Comparison of ENCODE assay signal across 33 mouse cellular contexts in the genomic region with DNA sequence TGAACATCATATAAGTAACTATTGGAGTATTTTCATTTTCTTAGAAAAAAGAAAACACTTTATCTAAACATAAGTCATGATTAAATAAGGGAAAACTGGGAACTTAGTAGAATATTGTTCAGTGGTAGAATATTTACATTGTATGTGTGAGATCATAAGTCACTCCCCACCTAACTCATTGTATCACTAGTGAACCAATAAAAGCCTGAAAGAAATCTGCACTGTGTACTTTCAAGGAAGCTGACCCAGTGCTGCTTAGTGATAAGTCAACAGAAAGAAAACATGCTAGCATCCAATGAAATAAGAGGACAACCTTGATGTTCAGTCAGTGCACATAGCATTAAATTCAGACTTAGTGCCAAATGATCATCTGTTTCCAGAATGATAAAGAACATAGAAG.
"Had no signal": no experiment of that assay in that cellular context is flagged by ENCODE, and none has a peak within 500 bp of the region (broad histone marks: within the 10 kb centered on the region; RNA-seq: fewer than 3 reads in every experiment).

No protein-coding gene starts in this region.

- H3K9ac ChIP-seq: heart, embryonic 12.5 days; heart, embryonic 13.5 days; heart, embryonic 15.5 days; hindbrain, embryonic 12.5 days; hindbrain, embryonic 13.5 days; hindbrain, embryonic 14.5 days; hindbrain, embryonic 15.5 days; kidney, embryonic 15.5 days had no signal

- H3K4me3 ChIP-seq: heart, embryonic 10.5 days; heart, embryonic 12.5 days; heart, embryonic 13.5 days; heart, embryonic 15.5 days; hindbrain, embryonic 10.5 days; hindbrain, embryonic 12.5 days; hindbrain, embryonic 13.5 days; hindbrain, embryonic 15.5 days; kidney, embryonic 15.5 days; layer of hippocampus, adult 2 months; left cerebral cortex, adult 2 months had no signal

- DNase-seq: heart, postnatal 10 days; heart, postnatal 14 days; heart, postnatal 36 days; heart, postnatal 4 days; kidney, adult 11 months; kidney, adult 18-20 months; kidney, adult 2 months; kidney, adult 8-10 months; kidney, adult 9 months; kidney, postnatal 10 days; kidney, postnatal 14 days; kidney, postnatal 25 days; kidney, postnatal 36 days; kidney, postnatal 4 days; layer of hippocampus, adult 9-11 months; layer of hippocampus, postnatal 36 days had no signal

- H3K9me3 ChIP-seq: heart, embryonic 10.5 days; heart, embryonic 12.5 days; heart, embryonic 13.5 days; heart, embryonic 15.5 days; hindbrain, embryonic 10.5 days; hindbrain, embryonic 12.5 days; hindbrain, embryonic 13.5 days; hindbrain, embryonic 15.5 days; kidney, embryonic 15.5 days had no signal

- H3K27me3 ChIP-seq: heart, embryonic 12.5 days; heart, embryonic 13.5 days; heart, embryonic 15.5 days; hindbrain, embryonic 12.5 days; hindbrain, embryonic 13.5 days; hindbrain, embryonic 15.5 days; kidney, embryonic 15.5 days had no signal

- H3K27ac ChIP-seq: heart, embryonic 10.5 days; heart, embryonic 13.5 days; heart, embryonic 15.5 days; hindbrain, embryonic 10.5 days; hindbrain, embryonic 12.5 days; hindbrain, embryonic 13.5 days; hindbrain, embryonic 14.5 days; hindbrain, embryonic 15.5 days; hindbrain, postnatal 0 days; kidney, embryonic 15.5 days; kidney, postnatal 0 days; layer of hippocampus, adult 2 months; left cerebral cortex, adult 2 months had no signal

- H3K4me1 ChIP-seq: heart, embryonic 10.5 days; heart, embryonic 15.5 days; hindbrain, embryonic 10.5 days; hindbrain, embryonic 12.5 days; hindbrain, embryonic 13.5 days; hindbrain, embryonic 15.5 days; kidney, embryonic 15.5 days had no signal

- H3K4me2 ChIP-seq: heart, embryonic 11.5 days; heart, embryonic 12.5 days; heart, embryonic 13.5 days; heart, embryonic 15.5 days; hindbrain, embryonic 12.5 days; hindbrain, embryonic 13.5 days; hindbrain, embryonic 14.5 days; hindbrain, embryonic 15.5 days; kidney, embryonic 15.5 days had no signal

- H3K36me3 ChIP-seq: heart, embryonic 10.5 days; heart, embryonic 12.5 days; heart, embryonic 13.5 days; heart, embryonic 15.5 days; hindbrain, embryonic 10.5 days; hindbrain, embryonic 12.5 days; hindbrain, embryonic 13.5 days; hindbrain, embryonic 15.5 days; kidney, embryonic 15.5 days had no signal

- ATAC-seq: hindbrain, embryonic 16.5 days; hindbrain, postnatal 0 days; inflammation-experienced regulatory T-cells, adult 6 months had no signal
